Mouse (Mus musculus) layer of hippocampus, adult 9-11 months (tissue): ENCODE data around the gene Mark4.

ENCODE experiments used
- DNase-seq: peaks from one replicate; pipeline ENCODE4 v3.0.0; 2022

The Mark4 gene

DNA sequence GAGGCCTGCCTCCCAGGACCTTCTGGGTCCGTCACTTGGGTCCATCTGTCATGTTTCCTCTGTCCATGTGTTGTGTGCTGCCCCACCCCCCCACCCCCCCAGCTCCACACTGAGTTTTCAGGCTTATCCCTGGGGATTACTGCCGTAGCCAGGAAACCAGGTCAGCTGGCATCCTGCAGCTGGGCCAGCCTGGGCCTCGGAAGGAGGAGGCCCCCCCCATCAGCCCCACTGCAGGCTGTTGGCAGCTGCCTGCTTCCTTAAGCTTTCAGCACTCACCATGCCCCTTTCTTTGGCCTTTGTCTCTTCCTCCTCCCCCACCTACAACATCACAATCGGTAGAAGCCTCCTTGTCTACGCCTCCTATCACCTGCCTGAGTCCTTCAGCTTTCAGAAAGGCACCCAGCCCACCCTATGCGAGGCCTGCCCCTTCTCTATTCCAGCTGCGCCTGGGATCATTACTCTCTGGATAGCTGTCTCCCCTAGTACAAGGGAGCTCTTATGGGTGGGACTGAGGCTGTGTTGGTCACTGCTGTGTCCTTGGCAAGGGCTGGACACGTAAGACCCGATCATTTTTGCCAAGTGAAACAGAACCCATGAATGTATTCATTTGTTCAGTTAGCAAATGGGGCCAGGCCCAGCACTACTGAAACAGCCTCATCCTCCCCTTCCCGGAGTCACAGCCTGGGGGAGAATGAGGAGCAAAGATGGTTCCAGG is 69.8 kb downstream of the Mark4 start:
- DNase-seq = peak; percentile 61

DNA sequence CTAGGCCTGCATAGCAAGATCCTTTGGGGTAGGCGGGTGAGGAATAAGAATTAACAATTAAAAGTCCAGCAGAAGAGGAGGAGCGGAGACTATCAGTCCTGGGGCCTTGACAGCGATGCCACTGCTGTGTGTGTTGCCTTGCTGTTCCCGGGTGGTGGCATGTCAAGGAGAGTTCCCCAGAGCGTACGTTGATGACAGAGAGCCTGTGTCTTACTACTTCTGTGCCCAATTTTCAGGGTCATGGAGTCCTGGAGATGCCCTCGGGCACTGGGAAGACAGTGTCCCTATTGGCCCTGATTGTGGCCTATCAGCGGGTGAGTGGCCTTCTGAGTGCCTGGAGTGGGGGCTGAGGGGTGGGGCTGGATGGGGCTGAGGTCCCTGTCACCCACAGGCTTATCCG is 74.9 kb downstream of the Mark4 start:
- DNase-seq = no peak

DNA sequence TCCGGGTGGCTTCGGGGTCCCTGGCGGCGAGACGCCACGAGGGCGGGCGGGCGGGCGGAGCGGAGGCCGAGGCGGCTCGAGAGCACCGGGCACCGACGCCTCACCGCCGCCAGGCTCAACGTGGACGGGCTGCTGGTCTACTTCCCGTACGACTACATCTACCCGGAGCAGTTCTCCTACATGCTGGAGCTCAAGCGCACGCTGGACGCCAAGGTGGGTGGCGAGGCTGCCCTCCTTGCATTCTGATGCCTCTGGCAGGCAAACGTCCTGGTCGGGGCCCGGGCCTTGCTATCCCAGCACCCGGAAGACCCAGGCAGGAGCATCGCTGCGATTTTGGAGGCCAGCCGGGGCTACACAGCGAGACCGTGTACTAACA is 76.5 kb downstream of the Mark4 start:
- no peak for DNase-seq

DNA sequence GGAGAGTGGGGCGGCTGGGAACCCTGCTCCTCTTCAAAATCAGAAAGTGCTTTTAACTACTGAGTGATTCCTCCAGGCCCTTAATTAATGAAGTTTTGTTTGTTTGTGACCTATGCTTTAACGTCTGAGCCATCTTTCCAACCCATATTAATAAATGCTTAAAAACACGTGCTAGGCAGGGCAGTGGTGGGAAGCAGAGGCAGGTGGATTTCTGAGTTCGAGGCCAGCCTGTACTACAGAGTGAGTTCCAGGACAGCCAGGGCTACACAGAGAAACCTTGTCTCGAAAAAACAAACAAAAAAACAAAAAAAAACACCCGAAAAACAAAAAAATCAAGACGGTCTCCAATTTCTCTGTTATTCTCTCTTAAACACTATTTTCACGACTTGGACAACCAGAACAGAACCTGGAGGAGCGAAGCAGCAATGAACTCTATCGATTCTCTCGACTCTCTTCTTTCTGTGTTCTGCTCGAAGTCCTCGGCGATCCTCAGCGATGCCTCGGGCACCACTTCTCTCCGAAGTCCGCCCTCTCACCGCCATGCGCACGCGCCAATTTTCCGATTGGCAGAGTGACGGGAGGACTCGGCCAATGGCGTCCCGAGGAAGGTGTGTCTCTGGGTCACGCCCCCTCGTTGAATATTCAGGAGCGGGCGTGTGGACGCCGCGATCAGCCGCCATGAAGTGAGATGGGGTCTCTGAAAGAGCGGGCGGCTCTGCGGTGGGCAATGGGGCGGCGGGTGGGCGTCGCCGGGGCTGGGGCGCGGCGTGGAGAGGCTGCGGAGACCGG is 77.0 kb downstream of the Mark4 start, which contains the start of gene Ercc2:
Gene Ercc2, plus strand, starts transcription at position 634 of the 789 bp plus-strand sequence.
- DNase-seq = peak; percentile 98

DNA sequence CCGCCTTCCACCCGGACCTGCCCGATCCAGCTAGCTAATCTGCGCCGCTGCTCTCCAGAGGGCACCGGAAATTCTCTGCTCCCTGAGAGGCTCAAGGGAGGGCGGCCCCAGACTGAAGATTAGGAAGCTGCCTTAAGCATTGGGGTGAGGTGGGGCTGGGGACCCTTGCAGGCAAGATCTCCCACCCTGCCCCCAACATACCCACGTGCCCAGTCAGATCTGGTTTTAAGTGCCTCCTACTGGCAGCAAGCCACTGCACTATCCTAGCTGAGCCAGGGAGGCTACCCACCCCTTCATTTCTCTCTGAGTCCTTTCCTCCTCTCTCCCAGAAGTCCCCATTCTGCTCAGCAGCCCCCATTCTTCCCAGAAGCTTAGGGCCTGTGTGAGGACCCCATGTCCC is 80.6 kb downstream of the Mark4 start:
- no peak for DNase-seq

DNA sequence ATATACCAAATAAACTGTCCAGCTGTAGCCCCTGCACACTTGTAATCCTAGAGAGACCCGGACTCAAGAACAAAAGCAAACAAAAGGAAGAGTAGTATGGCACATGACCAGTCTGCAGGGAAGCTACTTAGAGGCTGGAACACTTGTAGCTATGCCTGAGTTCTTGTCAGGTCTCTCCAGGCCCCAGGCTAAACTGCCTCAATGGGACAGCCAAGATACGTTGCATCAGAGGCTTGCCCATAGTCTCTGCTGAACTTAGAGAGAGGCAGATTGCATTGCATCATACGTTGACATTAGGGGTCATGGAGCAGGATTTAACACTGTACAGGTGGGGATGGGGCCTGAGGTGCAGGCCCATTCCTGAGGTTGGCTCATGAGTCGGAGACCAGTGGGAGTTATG is 82.6 kb downstream of the Mark4 start:
- DNase-seq = no peak

DNA sequence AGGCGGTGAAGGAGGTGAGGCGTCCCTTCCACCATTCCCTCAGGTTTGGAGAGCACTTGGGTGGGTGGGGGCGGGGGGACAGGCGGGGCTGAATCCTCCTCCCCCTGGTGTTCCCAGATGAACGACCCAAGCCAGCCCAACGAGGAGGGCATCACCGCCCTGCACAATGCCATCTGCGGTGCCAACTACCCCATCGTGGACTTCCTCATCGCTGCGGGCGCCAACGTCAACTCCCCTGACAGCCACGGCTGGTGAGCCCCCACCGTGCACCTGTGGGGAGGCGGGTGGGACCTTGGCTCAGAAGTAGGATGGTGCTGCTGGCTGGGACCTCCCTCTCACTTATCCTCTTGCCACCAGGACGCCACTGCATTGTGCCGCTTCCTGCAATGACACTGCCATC is 83.3 kb downstream of the Mark4 start:
- no peak for DNase-seq
